Mouse (Mus musculus) gastrocnemius, postnatal 25 days (tissue): ENCODE results near the gene Plekha7. TPM values are rescaled to one million over a fixed set of nuclear protein-coding genes. Genes with fewer than 3 reads are reported as not detected.

Experiments
- DNase-seq: peaks from one replicate; pipeline ENCODE4 v3.0.0; 2022
- total RNA-seq, 2 experiments: library from RNA; stranded (reverse); gene quantifications; 1 replicate in 1 of 2; 2 replicates in 1 of 2; pipeline ENCODE4 v1.2.3; 2021

Gene Plekha7
- total RNA-seq, 2 experiments from 2014 or later = 1.4 to 1.7 TPM

DNA sequence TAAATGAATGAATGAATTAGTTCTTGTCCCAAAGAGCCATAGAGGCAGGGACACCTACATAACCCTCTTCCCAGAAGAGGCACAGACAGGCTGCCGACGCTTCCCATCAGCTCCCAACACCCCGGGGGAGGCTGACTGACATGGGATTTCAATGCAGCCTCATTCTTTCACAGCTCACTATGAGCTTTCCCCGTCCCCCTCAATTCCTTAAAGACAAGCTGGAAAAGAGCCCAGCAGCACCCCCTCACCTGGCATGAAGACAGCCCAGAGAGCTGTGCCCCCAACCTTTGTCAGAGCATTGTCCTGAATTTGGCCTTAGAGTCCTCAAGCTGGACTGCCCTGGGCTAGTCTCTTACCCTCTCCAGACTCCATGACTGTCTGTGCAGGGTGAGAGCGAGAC lies 122.0 kb downstream of the Plekha7 start:
- no peak for DNase-seq

DNA sequence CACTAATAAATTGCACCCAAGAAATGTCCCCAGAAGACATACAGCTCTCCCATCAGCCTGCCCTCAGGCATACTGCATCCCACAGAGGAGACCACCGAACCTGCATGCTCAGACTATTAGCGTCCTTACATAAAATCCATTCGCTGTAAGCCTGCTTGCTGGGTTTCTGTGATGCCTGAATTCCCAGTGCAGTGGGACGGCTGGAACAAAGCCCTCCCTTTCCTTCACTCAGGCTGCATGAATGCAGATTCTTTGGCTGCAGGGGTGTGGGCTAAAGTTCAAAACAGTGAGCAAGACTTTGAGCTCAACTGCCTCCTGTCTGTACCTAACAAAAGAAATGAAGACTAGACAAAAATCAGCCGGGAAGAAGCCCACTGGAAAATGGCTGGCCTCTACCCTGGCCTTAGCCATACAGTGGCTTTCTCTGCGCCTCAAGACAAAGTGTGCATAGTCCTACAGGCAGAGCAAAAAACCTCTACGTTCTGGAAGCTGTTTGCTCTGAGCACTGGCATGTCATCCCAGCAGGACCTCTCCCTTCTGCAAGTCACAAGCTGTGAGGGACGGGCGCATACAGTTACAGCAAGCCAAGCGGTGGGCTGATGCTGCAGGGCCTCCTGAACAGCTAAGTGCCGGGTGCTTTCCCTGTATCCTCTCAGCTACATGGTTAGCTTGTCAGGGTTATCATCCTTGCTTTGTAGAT lies 123.7 kb downstream of the Plekha7 start:
- DNase-seq = no peak

DNA sequence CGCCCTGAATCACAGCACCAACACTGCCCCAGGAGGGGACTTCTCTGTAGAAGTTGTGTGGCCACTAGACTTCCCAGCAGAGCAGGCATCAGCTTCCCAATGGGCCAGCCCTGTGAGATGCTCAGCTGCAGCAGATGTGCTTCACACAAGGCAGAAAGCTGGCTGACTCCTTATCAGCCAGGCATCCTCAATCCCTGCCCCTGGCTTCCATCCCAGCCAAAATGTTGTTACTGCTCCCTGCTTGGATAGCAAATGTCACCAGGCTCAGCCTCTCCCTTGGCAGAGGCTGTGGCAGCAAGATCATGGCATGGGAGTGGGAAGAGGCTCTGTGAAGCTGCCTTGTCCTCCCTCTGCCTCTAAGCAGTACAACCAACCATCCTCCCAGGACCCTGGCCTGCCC lies 125.7 kb downstream of the Plekha7 start:
- no peak for DNase-seq

DNA sequence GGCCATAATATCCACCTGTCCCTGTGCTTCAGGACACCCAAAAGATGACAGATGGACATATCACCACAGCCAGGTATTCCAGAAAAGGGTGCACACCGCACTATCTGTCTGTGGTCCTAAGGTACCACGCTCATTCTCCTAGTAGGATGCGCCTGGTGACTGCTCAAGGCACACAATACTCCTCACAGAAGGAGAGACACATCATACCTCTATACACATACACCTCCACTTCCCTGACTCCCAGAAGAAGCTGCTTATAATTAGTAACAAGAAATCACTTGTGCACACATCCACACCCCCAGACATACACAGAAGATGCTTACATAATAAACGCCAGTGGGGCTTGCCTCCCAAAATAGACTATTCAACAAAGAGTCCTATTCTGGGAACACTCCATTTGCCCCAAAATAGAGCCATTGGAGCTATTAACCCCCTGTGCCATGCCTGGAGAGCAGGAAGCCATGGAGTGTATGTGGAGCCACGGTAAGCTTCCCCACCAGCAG lies 126.7 kb downstream of the Plekha7 start:
- no peak for DNase-seq

DNA sequence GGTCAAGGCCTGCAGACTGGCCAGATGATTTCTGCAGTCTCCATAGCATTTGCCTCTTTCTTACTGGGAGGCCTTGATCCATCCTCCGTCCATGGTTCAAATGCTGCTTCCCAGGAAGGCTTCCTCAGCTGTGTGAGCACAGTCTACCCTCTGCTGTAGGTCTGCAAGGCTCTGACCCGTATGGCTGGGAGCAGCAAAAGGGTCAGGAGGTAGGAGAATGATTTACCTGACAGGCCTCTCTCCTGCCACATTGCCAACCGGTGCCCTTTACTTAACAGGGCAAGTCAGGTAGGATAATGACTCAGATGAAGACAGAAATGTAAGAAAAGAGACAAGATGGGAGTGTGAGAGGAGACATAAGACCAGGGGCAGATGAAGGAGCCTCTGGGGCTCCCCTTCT lies 129.3 kb downstream of the Plekha7 start:
- no peak for DNase-seq

GRCm38 (mm10) chr7:116172774-116173173 lies 135.4 kb downstream of the Plekha7 start:
- no peak for DNase-seq

DNA sequence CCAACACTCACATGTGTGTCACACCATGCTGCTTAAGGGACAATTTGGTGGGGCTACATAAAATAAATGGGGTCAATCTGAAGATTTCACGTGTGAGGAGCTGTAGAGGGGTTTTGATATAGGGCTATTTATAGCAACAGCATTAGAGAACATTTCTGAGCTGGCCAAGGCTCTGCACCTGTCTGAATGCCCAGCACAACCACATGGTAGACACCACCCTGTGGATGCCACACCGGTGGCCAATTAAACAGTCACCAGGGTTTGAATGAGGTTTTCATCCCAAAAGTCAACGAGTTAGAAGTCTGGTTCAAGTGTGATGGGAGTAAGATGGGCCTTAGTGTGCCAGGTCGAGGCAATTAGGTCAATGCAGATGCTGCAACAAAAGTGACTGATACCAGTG lies 138.8 kb downstream of the Plekha7 start:
- no peak for DNase-seq

GRCm38 (mm10) chr7:116168224-116168623 lies 140.0 kb downstream of the Plekha7 start:
- DNase-seq = no peak

GRCm38 (mm10) chr7:116164232-116164631 lies 143.9 kb downstream of the Plekha7 start:
- DNase-seq = no peak

- DNase-seq = no peak
Measured at GRCm38 (mm10) chr7:116161544-116161943, 146.6 kb downstream of the Plekha7 start.

GRCm38 (mm10) chr7:116156894-116157143 lies 151.4 kb downstream of the Plekha7 start:
- DNase-seq = no peak

- DNase-seq = peak; percentile 18
Measured at GRCm38 (mm10) chr7:116156072-116156893, 151.9 kb downstream of the Plekha7 start.

- DNase-seq = no peak
Measured at GRCm38 (mm10) chr7:116153781-116154368, 154.3 kb downstream of the Plekha7 start.

GRCm38 (mm10) chr7:116149568-116149967 lies 158.6 kb downstream of the Plekha7 start:
- DNase-seq = no peak

DNA sequence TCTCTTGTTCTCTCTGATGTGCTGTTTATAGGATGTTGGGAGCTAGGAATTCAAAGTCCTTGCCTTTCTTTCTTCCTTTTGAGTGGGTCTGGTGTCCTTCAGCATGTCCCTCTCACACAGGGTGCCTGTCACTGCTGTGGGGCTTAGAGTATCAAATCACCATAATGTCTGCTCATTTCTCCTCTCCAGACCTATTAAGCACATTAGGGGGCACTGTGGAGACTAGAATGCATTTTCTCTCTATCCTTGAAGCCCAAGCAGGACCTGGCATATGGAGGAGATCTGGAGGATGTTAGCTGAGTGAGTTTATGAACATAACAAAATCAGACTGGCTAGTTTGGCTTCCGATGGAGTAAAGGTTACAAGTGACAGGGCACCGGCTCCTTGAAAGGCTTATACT lies 161.1 kb downstream of the Plekha7 start:
- DNase-seq = no peak

DNA sequence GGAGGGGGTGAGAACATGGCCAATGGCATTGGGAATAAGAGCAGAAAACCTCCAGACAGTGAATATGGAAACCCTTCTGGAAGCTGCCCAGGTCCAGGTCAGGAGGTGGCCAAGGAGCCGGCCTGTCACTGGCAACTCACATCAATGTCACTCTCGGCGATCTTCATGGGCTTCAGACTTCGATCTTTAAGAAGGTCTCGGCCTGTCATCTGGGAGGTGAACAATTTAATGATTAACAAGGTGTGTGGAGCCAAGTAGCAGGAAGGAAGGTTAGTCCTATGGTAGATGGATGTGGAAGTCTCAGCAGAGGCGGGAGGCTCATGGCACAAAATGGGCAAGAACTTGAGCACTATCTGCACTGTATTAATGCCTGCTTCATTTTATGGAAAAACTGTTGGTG lies 163.1 kb downstream of the Plekha7 start:
- no peak for DNase-seq

DNA sequence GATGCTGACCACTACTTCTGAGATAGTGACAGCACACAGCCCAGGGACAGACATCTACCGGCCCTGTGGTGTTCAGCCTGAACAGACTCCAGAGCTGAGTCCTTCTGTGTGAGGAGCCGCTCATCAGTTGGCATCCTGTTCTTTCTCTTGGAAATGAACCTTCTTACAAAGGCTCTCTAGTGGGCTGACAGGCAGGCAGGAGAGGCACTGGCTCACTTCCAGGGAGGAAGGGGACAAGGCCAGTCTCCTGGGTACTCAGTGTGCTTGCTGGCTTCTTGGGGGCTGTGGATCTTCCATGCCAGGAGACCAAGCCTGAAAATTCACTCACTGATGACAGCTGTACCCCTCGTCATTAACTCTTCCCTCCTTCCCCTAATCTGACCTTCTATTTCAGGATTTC lies 170.5 kb downstream of the Plekha7 start:
- DNase-seq = no peak

DNA sequence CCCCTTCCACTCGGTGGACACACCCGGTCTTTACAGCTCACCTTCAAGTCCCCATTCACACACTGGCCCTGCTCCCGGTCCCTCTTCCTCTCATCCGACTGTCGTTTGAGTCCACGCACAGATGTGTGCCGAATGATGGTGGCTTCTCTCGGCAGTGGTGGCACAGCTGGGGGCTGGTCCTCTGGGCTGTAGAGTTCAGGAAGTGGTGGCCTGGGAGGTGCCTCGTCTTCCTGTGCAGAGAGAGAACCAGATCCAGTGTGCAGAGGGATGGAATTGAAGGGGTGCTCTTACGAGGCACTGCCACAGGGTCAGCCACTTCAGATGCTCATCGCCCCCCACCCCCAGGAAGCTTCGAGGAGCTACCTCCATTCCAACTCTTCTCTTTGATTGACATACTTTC lies 171.0 kb downstream of the Plekha7 start:
- DNase-seq = no peak

DNA sequence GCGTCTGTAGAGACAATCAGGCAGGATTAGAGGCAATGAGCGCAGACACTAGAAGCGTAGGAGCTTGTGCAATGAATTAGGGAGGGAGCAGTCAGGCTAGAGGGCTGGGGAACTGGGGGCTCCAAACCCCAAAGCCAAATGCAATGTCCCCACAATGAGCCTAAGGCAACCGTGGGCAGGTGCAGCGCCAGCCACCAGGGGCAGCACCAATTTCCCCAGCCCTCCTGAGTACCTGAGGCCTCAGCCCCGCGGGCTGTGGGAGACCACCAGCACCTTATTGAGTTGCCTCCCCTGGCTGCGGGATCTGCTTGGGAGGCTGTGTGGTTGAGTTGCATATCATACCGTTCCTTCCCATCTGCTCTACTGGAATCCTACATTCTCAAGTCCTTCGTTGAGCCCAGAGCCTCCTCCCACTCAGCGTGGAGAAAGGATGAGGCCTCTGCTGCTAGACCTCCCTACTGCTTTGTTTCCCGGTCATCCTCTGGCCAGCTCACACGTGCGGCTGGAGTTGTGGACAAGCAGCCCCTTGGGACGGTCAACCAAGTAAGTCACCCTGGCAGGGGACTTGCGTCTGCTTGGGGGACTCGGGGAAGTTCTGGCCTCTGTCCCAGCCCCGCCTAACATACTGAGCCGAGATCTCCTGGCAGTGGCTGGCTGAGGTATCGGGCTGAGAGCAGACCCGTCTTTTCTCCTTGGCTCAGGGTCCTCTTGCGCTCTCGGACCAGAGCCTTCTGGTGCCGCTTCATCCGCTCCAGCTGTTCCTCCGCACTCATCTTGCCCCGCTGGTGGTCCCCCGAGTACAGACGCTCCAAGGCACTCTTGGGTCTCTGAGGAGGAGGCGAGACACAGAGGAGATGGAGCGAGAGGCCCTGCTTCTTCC lies 173.5 kb downstream of the Plekha7 start:
- no peak for DNase-seq

DNA sequence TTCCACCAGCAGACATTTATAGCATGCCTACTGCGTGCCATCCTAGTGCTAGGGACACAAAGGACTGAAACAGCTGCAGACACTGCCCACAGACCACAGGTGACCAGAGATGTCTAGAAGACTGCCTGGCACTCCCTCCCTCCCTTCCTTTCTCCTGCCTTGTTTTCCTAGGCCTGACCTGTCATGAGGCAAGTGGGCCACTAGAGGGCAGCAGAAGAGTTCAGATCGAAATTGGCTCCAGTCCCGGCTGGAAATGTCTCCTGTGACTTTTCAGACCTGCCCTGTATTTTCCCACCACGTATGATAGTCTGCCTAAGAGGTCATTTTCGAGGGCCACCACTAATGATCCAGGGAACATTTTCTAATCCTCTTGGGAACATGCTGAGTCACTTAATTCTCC lies 176.1 kb downstream of the Plekha7 start:
- DNase-seq = peak; percentile 60

- DNase-seq = no peak
Measured at GRCm38 (mm10) chr7:116131390-116131789, 176.8 kb downstream of the Plekha7 start.

- DNase-seq = no peak
Measured at GRCm38 (mm10) chr7:116129374-116129773, 178.8 kb downstream of the Plekha7 start.
